Comparison of ENCODE assay signal across 8 mouse cellular contexts in genomic region chr6:131388040-131389021, GRCm38 (mm10). TPM values are rescaled to one million over a fixed set of nuclear protein-coding genes. Genes with fewer than 3 reads are reported as not detected.
DNase-seq lines count a peak whose midpoint lies in the region; ATAC-seq and TF ChIP-seq lines count a peak whose summit lies in the region.

Gene Ybx3, minus strand, starts transcription at chr6:131388476.

- H3K4me3 ChIP-seq in ES-E14 (ENCODE audit: insufficient read depth in 1 of 2, low read depth in 1 of 2, low read length in 2 of 2, poor library complexity in 1 of 2, severe bottlenecking in 1 of 2), result peak within 1 kb of the TSS; percentile 67 to 99
- H3K4me3 ChIP-seq in forebrain, embryonic 16.5 days (replicated peaks; ENCODE audit: low read length), result peak within 1 kb of the TSS; percentile 86
- peak within 1 kb of the TSS; percentile 81 for H3K4me3 ChIP-seq in neural tube, embryonic 15.5 days (replicated peaks)

- H3K4me2 ChIP-seq in forebrain, embryonic 16.5 days (ENCODE audit: low read length), result peak within 1 kb of the TSS; percentile 96
- H3K4me2 ChIP-seq in neural tube, embryonic 15.5 days, result peak within 1 kb of the TSS; percentile 93

- H3K4me1 ChIP-seq in ES-E14 (ENCODE audit: control insufficient read depth in 2 of 2, insufficient read depth in 2 of 2, low read length in 2 of 2, poor library complexity in 1 of 2), result peaks cover 5 to 12% of the 10 kb centered on the region in 2 experiments
- peaks cover 22% of the 10 kb centered on the region for H3K4me1 ChIP-seq in forebrain, embryonic 16.5 days (replicated peaks; ENCODE audit: control insufficient read depth, insufficient read depth, low read length)
- peaks cover 28% of the 10 kb centered on the region for H3K4me1 ChIP-seq in neural tube, embryonic 15.5 days

- in situ Hi-C loops in ES-E14 (cut with MboI; ENCODE audit: low sequenced_read_pairs in 2 of 2, unreplicated experiment in 2 of 2), result no loop called here

- peak; percentile 94 for ATAC-seq in forebrain, embryonic 16.5 days
- ATAC-seq in neural tube, embryonic 15.5 days (ENCODE audit: low FRiP score), result peak; percentile 97

- H3K9ac ChIP-seq in ES-E14 (ENCODE audit: insufficient read depth, low read depth, low read length, poor library complexity, severe bottlenecking), result peak within 1 kb of the TSS; percentile 99
- peak within 1 kb of the TSS; percentile 79 for H3K9ac ChIP-seq in forebrain, embryonic 16.5 days (replicated peaks; ENCODE audit: low read depth, low read length)
- peak within 1 kb of the TSS; percentile 84 for H3K9ac ChIP-seq in neural tube, embryonic 15.5 days (replicated peaks)

- DNase-seq in ES-E14 (ENCODE audit: low read depth, low spot score), result peak; percentile 57
- DNase-seq in cerebellum, adult 11-12 months, result peak; percentile 92
- peak; percentile 83 for DNase-seq in heart, postnatal 25 days (ENCODE audit: low spot score)
- peak; percentile 87 to 91 for DNase-seq in layer of hippocampus, adult 18-20 months (ENCODE audit: low spot score in 2 of 2)
- peak; percentile 87 to 90 for DNase-seq in lung, adult 18-20 months
- DNase-seq in testis, postnatal 10 days (ENCODE audit: low spot score), result peak; percentile 85

- intact Hi-C loops in heart, postnatal 25 days (cut with DNase I), result loop anchor here (5.0 kb wide), 1 partner anchor 96 kb away; the partner anchor contains the start of gene Magohb

- no peaks in the 10 kb centered on the region for H3K27me3 ChIP-seq in forebrain, embryonic 16.5 days (replicated peaks; ENCODE audit: control insufficient read depth, insufficient read depth, low read length)
- no peaks in the 10 kb centered on the region for H3K27me3 ChIP-seq in neural tube, embryonic 15.5 days (replicated peaks)

- under 1% methylated on average over 49 of the region's 107 CpGs for WGBS in forebrain, embryonic 16.5 days
- under 1% methylated on average over 87 of the region's 107 CpGs for WGBS in neural tube, embryonic 15.5 days

- H3K9me3 ChIP-seq in ES-E14 (ENCODE audit: control insufficient read depth, insufficient read depth, low read depth, low read length), result no peaks in the 10 kb centered on the region
- H3K9me3 ChIP-seq in forebrain, embryonic 16.5 days (ENCODE audit: control insufficient read depth, low read length), result no peaks in the 10 kb centered on the region
- no peaks in the 10 kb centered on the region for H3K9me3 ChIP-seq in neural tube, embryonic 15.5 days (replicated peaks)

- H3K27ac ChIP-seq in ES-E14 (ENCODE audit: insufficient read depth, low read depth, low read length, poor library complexity, severe bottlenecking), result peak within 1 kb of the TSS; percentile 79
- H3K27ac ChIP-seq in forebrain, embryonic 16.5 days (ENCODE audit: low read length), result peak within 1 kb of the TSS; percentile 84
- H3K27ac ChIP-seq in neural tube, embryonic 15.5 days (replicated peaks), result peak within 1 kb of the TSS; percentile 85

- peaks cover 2% of the 10 kb centered on the region; the same call in 1 of the 2 replicates for H3K36me3 ChIP-seq in ES-E14 (ENCODE audit: control insufficient read depth, insufficient read depth, low read length, poor library complexity, severe bottlenecking)
- no peaks in the 10 kb centered on the region for H3K36me3 ChIP-seq in forebrain, embryonic 16.5 days (ENCODE audit: control insufficient read depth, insufficient read depth)
- H3K36me3 ChIP-seq in neural tube, embryonic 15.5 days, result no peaks in the 10 kb centered on the region

TF ChIP-seq in ES-E14, 5 proteins besides CTCF, POLR2A, EP300 and RAD21:
- TF ChIP-seq ZNF384 (IDR thresholded peaks at IDR 0.05; ENCODE audit: low read depth, low read length) (no peak; the same call in 1 of the 2 replicates), ZC3H11A (IDR thresholded peaks at IDR 0.05; ENCODE audit: borderline replicate concordance, low read depth, low read length) (no peak), CHD2 (IDR thresholded peaks at IDR 0.05; ENCODE audit: low read depth, low read length) (no peak)

RNA-seq across cellular contexts. Expression of gene Ybx3, which starts in this region (rescaled TPM):
- 275 and 332 TPM in 2 replicates for total RNA-seq in ES-E14 (2012; rRNA removed)
- polyA plus RNA-seq in forebrain, embryonic 16.5 days (2015; fragmentation: Nextera tagmentation; extraction: Ambion mirVana), result 17.6 and 21.3 TPM in 2 replicates
- 100 to 1,000 TPM; 239 to 249 TPM for total RNA-seq in heart, postnatal 25 days (2021)
- 10 to 100 TPM; 41.8 to 44.5 TPM for total RNA-seq in layer of hippocampus, adult 18-20 months (2021)
- polyA plus RNA-seq in neural tube, embryonic 15.5 days (2015; fragmentation: Nextera tagmentation; extraction: Ambion mirVana), result 23.2 and 25.8 TPM in 2 replicates

Comparison
In these comparisons a context has a peak if more than half of its experiments do, and no peak if none do; other contexts are left out.
1. Peak in every context shown above with its lines: DNase-seq, ATAC-seq, H3K4me3 ChIP-seq and H3K27ac ChIP-seq.